Mouse (Mus musculus) megakaryocyte, embryonic 14.5 days (primary cell): ENCODE results near the gene Hist1h2bh. TPM values are rescaled to one million over a fixed set of nuclear protein-coding genes. Genes with fewer than 3 reads are reported as not detected.
A peak's percentile ranks its signal among the peaks of the same experiment; 100 is the strongest.
"Not testable (repeated sequence)": the region's sequence is repeated elsewhere in the genome, so short reads cannot be mapped to it uniquely, and the experiment has no call there.

Experiments
- H3K27me3 ChIP-seq: replicated peaks from 2 replicates; pipeline ENCODE3; 2012; ENCODE audit warnings: inconsistent platforms
- H3K36me3 ChIP-seq: replicated peaks from 2 replicates; pipeline ENCODE3; 2012; ENCODE audit warnings: low read length, inconsistent platforms, mixed read lengths
- H3K4me1 ChIP-seq: 2 replicates; pipeline ENCODE4 v1.6.1; 2012; ENCODE audit warnings: inconsistent platforms
- H3K4me3 ChIP-seq: replicated peaks from 2 replicates; pipeline ENCODE3; 2012; ENCODE audit warnings: moderate library complexity, mild to moderate bottlenecking, inconsistent platforms
- H3K9me3 ChIP-seq: 2 replicates; pipeline ENCODE4 v1.6.1; 2012; ENCODE audit warnings: inconsistent platforms
- FLI1 ChIP-seq: IDR thresholded peaks from 2 replicates; pipeline ENCODE4 v1.6.1; 2012; ENCODE audit warnings: low read length, inconsistent platforms, mixed read lengths
- GATA1 ChIP-seq: IDR thresholded peaks from 3 replicates; pipeline ENCODE4 v1.6.1; 2012; ENCODE audit warnings: mixed read lengths, low read length, inconsistent platforms, borderline replicate concordance
- polyA plus RNA-seq: library from polyadenylated mRNA; stranded (reverse); fragments of >175 nt; gene quantifications from 2 replicates; pipeline ENCODE4 v1.2.3, GENCODE M21; 2012; ENCODE audit warnings: low replicate concordance; ENCODE audit not compliant: insufficient read depth

Gene Hist1h2bh
- 1.4 and 2.0 TPM in 2 replicates for polyA plus RNA-seq

DNA sequence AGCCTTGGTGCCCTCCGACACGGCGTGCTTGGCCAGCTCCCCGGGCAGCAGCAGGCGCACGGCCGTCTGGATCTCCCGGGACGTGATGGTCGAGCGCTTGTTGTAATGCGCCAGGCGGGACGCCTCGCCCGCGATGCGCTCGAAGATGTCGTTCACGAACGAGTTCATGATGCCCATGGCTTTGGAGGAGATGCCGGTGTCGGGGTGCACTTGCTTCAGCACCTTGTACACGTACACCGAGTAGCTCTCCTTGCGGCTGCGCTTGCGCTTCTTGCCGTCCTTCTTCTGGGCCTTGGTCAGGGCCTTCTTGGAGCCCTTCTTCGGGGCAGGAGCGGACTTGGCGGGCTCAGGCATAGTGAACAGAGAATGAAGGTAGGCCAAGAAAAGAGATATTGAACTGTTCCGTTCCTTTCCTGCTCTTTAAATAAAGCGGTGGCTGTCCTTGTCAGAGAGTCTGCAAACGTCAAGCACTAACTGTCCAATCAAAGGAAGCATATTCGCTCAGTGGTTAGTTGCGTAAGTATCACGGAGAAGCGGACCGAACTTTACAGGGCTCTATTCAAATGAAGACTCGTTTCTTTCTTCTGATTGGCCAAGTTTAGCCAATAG is at the start of gene Hist1h2bh:
Gene Hist1h2bh (minus strand): TSS at position 394 of the 609 bp plus-strand sequence.
- Histone ChIP-seq H3K4me3 (peak within 1 kb of the TSS; percentile 89), H3K4me1 (peaks cover 29% of the 10 kb centered on the region; the same call in 1 of the 2 replicates)
- not testable (repeated sequence) for H3K36me3 ChIP-seq, H3K27me3 ChIP-seq, H3K9me3 ChIP-seq

DNA sequence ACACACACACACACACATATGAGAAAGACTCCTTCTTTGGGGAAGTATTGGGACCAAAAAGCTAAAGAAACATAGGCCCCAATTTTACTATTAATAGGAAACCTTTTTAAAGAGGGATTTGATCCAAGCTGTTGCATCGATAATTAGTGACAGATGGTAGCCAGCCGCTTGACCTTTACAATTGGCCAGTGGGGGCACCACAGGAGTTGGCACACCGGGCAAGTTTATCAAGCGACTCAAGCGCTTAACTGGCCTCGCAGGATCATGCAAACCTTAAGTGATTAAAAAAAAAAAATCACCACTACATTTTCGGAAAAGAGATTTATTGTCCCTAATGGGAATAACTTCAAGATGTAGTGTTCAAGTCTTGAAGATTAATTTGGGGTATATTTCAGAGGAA is 49.4 kb upstream of the Hist1h2bh start:
- TF ChIP-seq GATA1 = no peak
- no peak for TF ChIP-seq FLI1
- no peaks in the 10 kb centered on the region for H3K36me3 ChIP-seq
- no peaks in the 10 kb centered on the region for H3K27me3 ChIP-seq
- no peaks in the 10 kb centered on the region for H3K9me3 ChIP-seq
- H3K4me1 ChIP-seq = peaks cover 90% of the 10 kb centered on the region
- H3K4me3 ChIP-seq = peak overlapping the region; percentile 14

DNA sequence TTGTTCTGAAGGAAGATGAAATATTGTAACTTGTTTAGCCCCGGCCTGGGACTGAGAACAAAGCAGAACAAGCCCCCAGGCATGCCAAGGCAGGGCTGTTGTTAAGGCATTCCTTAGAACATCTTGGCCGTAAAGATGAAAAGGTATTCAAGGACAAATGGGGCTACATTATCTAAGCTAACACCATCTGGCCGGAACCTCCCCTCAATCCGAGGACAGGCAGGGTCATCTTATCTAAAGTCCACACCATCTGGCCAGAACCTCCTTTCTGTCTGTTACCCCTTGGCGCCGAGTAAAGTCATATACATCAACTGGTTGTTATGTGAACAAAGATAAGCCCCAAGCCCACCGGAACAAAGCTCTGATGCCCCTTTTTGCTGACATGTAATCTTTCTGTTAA is 48.7 kb upstream of the Hist1h2bh start:
- H3K27me3 ChIP-seq, H3K4me3 ChIP-seq, H3K9me3 ChIP-seq, H3K36me3 ChIP-seq: not testable (repeated sequence)
- peaks cover 87% of the 10 kb centered on the region for H3K4me1 ChIP-seq

DNA sequence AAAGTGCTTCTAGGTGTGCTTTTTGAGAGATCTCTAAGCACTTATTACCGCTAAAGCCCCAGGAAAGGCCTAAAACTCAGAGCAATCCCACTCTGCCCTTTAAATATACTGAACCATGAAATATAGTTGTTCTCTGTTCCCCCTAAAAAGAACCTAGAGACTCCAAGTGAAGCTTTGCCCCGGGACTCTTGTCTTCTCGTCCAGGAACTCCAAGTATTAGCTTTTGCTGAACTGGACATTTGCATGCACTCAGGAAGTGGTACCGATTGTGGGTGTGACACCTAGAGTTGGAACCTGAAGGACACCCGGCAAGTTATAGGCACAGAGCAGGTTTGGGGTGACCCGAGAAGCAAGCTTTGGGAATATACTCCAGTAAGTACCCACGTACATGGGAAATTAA is 48.0 kb upstream of the Hist1h2bh start:
- no peaks in the 10 kb centered on the region for H3K27me3 ChIP-seq
- H3K36me3 ChIP-seq = no peaks in the 10 kb centered on the region
- H3K4me3 ChIP-seq = no peak overlapping the region
- TF ChIP-seq GATA1 = no peak
- no peak for TF ChIP-seq FLI1
- H3K4me1 ChIP-seq = peaks cover 86% of the 10 kb centered on the region
- no peaks in the 10 kb centered on the region for H3K9me3 ChIP-seq

DNA sequence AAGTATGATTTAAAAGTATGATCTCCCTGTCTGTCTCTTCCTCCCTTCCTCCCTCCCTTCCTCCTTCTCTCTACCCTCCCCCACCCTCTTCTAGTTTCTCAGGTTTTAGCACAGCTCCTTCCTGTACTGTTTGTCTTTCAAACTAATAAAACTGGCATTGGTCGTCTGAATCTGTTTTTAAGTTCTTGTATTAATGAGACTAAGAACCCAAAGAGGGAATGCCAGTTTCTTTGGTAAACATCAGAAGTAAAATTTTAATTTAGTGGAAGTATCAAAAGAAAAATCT is 43.7 kb upstream of the Hist1h2bh start:
- TF ChIP-seq GATA1 = no peak
- H3K27me3 ChIP-seq = no peaks in the 10 kb centered on the region
- no peaks in the 10 kb centered on the region for H3K36me3 ChIP-seq
- H3K4me3 ChIP-seq = peak overlapping the region; percentile 90
- H3K4me1 ChIP-seq = peaks cover 68% of the 10 kb centered on the region
- no peaks in the 10 kb centered on the region for H3K9me3 ChIP-seq

DNA sequence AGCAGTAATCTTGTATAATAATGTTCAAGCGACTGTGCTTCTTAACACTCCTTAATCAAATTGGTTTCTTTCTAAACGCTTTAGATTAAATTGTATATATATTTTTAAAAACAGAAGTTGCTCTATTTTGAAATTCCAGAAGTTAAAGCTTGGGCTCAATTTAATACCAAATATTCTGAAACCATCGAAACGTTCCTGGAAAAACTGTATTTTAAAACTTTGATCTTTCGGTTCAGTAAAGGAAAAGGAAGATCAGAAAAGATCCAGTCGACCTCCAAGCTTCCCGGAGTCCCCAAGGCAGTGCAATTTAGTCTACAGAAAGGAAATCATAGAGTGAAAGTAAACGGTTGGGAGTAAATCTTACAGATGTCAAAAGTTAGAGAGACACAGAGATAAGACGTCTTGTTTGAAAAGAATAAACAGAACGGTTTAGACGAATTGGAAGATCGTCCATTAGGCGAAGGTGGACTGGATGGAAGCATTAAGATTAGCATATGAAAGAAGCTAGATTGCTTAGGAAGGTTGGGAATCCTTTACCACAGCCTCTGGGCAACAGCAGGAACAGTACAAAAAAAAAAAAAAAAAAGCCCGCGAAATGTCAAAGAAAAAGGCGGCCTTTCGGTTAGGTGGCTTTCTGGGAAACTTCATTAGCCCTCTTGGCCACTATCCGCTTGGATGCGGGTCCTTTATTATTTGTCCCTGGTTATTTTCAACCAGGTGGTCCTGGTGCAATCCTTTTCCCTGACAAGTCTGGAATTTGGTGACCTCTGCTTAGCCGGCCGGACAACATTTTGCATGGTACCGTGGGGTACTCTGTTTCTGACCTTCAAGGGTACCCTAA is 43.1 kb upstream of the Hist1h2bh start:
- TF ChIP-seq FLI1 (no peak), GATA1 (no peak)
- Histone ChIP-seq H3K4me3 (peak overlapping the region; percentile 90), H3K36me3 (no peaks in the 10 kb centered on the region), H3K27me3 (no peaks in the 10 kb centered on the region), H3K9me3 (no peaks in the 10 kb centered on the region), H3K4me1 (peaks cover 68% of the 10 kb centered on the region)

DNA sequence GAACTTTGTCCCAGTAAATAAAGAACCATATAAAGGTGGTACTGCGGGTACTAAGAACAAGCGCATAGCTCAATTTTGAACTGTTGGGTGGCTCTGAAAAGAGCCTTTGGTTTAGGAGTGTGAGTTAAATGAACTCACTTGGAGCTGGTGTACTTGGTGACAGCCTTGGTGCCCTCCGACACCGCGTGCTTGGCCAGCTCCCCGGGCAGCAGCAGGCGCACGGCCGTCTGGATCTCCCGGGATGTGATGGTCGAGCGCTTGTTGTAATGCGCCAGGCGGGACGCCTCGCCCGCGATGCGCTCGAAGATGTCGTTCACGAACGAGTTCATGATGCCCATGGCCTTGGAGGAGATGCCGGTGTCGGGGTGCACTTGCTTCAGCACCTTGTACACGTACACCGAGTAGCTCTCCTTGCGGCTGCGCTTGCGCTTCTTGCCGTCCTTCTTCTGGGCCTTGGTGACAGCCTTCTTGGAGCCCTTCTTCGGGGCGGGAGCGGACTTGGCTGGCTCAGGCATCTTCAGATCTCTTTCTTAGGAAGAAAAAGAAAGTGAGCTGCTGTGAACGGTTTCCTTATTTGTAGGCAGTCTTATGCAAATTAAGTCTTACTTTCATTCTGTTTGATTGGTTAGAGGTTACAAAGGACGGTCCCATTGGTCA is 42.4 kb upstream of the Hist1h2bh start:
- H3K36me3 ChIP-seq, H3K9me3 ChIP-seq, H3K27me3 ChIP-seq: not testable (repeated sequence)
- H3K4me1 ChIP-seq = peaks cover 70% of the 10 kb centered on the region
- peak overlapping the region; percentile 93 for H3K4me3 ChIP-seq

DNA sequence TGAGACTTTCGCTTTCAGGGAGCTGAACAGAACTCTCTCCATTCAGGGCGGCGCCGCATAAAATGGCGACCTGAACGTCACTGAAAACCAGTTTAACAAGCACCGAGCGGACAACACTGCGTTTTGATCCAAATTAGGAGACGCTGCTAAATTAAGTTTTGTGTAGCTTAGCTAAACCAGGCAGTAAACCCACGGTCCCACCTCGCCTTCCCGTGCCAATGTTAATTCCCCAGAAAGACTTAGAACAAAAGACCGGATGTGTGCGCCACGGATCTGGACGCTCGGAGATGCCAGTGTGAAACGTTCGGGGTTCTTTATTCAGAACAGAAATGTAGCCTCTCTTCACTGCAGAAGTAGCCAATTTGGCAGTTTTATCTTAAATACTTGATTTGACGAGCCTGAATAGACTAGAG is 41.8 kb upstream of the Hist1h2bh start:
- peaks cover 70% of the 10 kb centered on the region for H3K4me1 ChIP-seq
- H3K9me3 ChIP-seq = no peaks in the 10 kb centered on the region
- H3K27me3 ChIP-seq = no peaks in the 10 kb centered on the region
- TF ChIP-seq GATA1 (no peak), FLI1 (0 out of 2 replicates have a peak, but pooled peaks have one; percentile 28)
- H3K36me3 ChIP-seq = no peaks in the 10 kb centered on the region
- H3K4me3 ChIP-seq = peak overlapping the region; percentile 93

DNA sequence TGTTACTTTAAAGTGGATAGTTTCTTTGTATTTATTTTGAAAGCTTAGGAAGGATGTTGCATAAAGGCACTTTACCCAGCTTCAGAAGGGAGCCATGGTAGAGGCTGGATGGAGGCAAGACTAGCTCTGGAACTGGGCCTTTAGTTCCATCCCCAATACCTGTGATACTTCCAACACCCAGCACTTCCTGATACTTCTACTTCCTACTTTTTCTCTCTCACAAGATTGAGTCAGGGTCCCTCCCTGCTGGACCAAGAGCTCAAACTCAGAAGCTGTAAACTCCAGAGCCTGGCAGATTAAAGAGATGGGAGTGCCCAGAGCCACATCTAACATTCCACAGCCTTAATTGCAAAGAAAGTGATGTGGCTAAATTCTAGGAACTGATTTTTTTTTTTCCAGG is 41.1 kb upstream of the Hist1h2bh start:
- H3K36me3 ChIP-seq = no peaks in the 10 kb centered on the region
- TF ChIP-seq FLI1 (no peak), GATA1 (no peak)
- H3K4me1 ChIP-seq = peaks cover 69% of the 10 kb centered on the region
- no peaks in the 10 kb centered on the region for H3K9me3 ChIP-seq
- no peaks in the 10 kb centered on the region for H3K27me3 ChIP-seq
- peak overlapping the region; percentile 93 for H3K4me3 ChIP-seq

DNA sequence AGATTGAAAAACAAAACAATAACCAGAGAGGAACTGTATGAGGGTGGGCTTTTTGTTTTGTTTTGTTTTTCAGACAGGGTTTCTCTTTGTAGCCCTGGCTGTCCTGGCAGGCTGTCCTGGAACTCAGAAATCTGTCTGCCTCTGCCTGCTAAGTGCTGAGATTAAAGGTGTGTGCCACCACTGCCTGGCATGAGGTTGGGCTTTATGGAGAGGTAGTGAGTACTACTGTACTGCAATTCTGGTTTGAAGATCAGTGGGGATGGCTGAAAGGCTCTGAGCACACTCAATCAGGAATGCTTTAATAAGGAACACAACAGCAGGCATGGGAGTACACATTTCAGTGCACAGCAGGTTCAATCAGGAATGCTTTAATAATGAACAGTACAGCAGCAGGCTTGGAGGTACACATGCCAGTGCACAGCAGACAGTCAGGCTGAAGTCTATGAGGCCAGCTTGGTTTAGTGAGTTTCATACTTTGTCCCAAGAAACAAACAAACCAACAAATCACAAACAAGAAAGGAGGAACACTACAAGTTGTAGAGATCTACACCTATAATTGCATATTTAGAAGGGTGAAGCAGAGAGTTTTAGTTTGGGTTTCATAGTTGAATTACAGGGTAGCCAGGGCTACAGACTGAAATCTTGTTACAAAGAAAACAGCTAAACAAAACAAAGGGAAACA is 40.3 kb upstream of the Hist1h2bh start:
- H3K4me1 ChIP-seq = peaks cover 61% of the 10 kb centered on the region
- H3K4me3 ChIP-seq = peak overlapping the region; percentile 88
- H3K36me3 ChIP-seq = no peaks in the 10 kb centered on the region
- H3K9me3 ChIP-seq = no peaks in the 10 kb centered on the region
- H3K27me3 ChIP-seq = no peaks in the 10 kb centered on the region
- TF ChIP-seq GATA1 (no peak), FLI1 (no peak)
